ENCODE assay signal across 9 mouse cellular contexts in genomic region chr1:59340814-59341588, GRCm38 (mm10).
A peak's percentile ranks its signal among the peaks of the same experiment; 100 is the strongest.
DNase-seq lines count a peak whose midpoint lies in the region; ATAC-seq lines count a peak whose summit lies in the region.
"Had no signal": no experiment of that assay in that cellular context is flagged by ENCODE, and none has a peak within 500 bp of the region (broad histone marks: within the 10 kb centered on the region; RNA-seq: fewer than 3 reads in every experiment).

No protein-coding gene starts in this region.

- H3K27me3 ChIP-seq in embryonic facial prominence, embryonic 15.5 days, result no peaks in the 10 kb centered on the region
- no peaks in the 10 kb centered on the region for H3K27me3 ChIP-seq in limb, embryonic 10.5 days (ENCODE audit: low read depth, poor library complexity, severe bottlenecking)
- H3K27me3 ChIP-seq in stomach, embryonic 16.5 days (ENCODE audit: control insufficient read depth, insufficient read depth, low read length), result no peaks in the 10 kb centered on the region

- peaks cover 9% of the 10 kb centered on the region for H3K4me1 ChIP-seq in embryonic facial prominence, embryonic 15.5 days
- peaks cover 32% of the 10 kb centered on the region for H3K4me1 ChIP-seq in limb, embryonic 10.5 days
- H3K4me1 ChIP-seq in stomach, embryonic 16.5 days (ENCODE audit: control insufficient read depth, insufficient read depth, low read length), result no peaks in the 10 kb centered on the region; the same call in 1 of the 2 replicates

- H3K36me3 ChIP-seq in embryonic facial prominence, embryonic 15.5 days, result no peaks in the 10 kb centered on the region
- peaks cover 3% of the 10 kb centered on the region; the same call in 1 of the 2 replicates for H3K36me3 ChIP-seq in limb, embryonic 10.5 days
- no peaks in the 10 kb centered on the region for H3K36me3 ChIP-seq in stomach, embryonic 16.5 days (ENCODE audit: control insufficient read depth, insufficient read depth, low read length)

- no peaks in the 10 kb centered on the region for H3K9me3 ChIP-seq in embryonic facial prominence, embryonic 15.5 days (replicated peaks)
- 0 out of 2 replicates have a peak, but pooled peaks cover 3% of the 10 kb centered on the region for H3K9me3 ChIP-seq in limb, embryonic 10.5 days (replicated peaks)
- no peaks in the 10 kb centered on the region for H3K9me3 ChIP-seq in stomach, embryonic 16.5 days (replicated peaks; ENCODE audit: control insufficient read depth, low read length)

- H3K4me2 ChIP-seq in embryonic facial prominence, embryonic 15.5 days (replicated peaks), result peak overlapping the region; percentile 22
- peak overlapping the region; percentile 36; the same call in 1 of the 2 replicates for H3K4me2 ChIP-seq in stomach, embryonic 16.5 days (ENCODE audit: low read depth, low read length)

- no peak overlapping the region for H3K9ac ChIP-seq in embryonic facial prominence, embryonic 15.5 days
- H3K9ac ChIP-seq in stomach, embryonic 16.5 days (ENCODE audit: low read length), result no peak overlapping the region; the same call in 1 of the 2 replicates

- peak; percentile 67; the same call in 1 of the 2 replicates for ATAC-seq in embryonic facial prominence, embryonic 15.5 days (ENCODE audit: insufficient number of reproducible peaks, low FRiP score, low TSS enrichment, low read depth)
- ATAC-seq in stomach, embryonic 16.5 days (ENCODE audit: insufficient read depth, low FRiP score), result peak; percentile 56; the same call in 1 of the 2 replicates
- ATAC-seq in monocyte, adult 5-6 weeks (replicated peaks; ENCODE audit: insufficient number of reproducible peaks, low FRiP score, low TSS enrichment, poor library complexity, severe bottlenecking), result no peak

- 0 out of 2 replicates have a peak overlapping the region, but pooled peaks have one; percentile 8 for H3K4me3 ChIP-seq in embryonic facial prominence, embryonic 15.5 days (replicated peaks)
- peak overlapping the region; percentile 13 for H3K4me3 ChIP-seq in limb, embryonic 10.5 days
- no peak overlapping the region for H3K4me3 ChIP-seq in stomach, embryonic 16.5 days (replicated peaks; ENCODE audit: low read length)
- H3K4me3 ChIP-seq: erythroblast, embryonic 14.5 days had no signal

- 0 out of 2 replicates have a peak overlapping the region, but pooled peaks have one; percentile 39 for H3K27ac ChIP-seq in embryonic facial prominence, embryonic 15.5 days (replicated peaks)
- peak overlapping the region; percentile 71 for H3K27ac ChIP-seq in limb, embryonic 10.5 days
- H3K27ac ChIP-seq in stomach, embryonic 16.5 days (ENCODE audit: low read length), result no peak overlapping the region

- peak; percentile 39 to 47 for DNase-seq in cerebellum, adult 18-20 months
- no peak for DNase-seq in cerebellum, adult 11-12 months
- peak; percentile 92 for DNase-seq in Muller cell, postnatal 12 days (ENCODE audit: inconsistent ontology term)
- DNase-seq in limb, embryonic 10.5 days (ENCODE audit: low spot score), result no peak
- no peak for DNase-seq in thymus, postnatal 36 days

- 8% methylated on average over 16 of the region's 16 CpGs for WGBS in embryonic facial prominence, embryonic 15.5 days
- 3% methylated on average over 16 of the region's 16 CpGs for WGBS in limb, embryonic 10.5 days
- 11% methylated on average over 16 of the region's 16 CpGs for WGBS in stomach, embryonic 16.5 days

Comparison
In these comparisons a context has a peak if more than half of its experiments do, and no peak if none do; other contexts are left out.
1. DNase-seq: peak in cerebellum, adult 18-20 months (2 of 2) and Muller cell, postnatal 12 days (single experiment); none in cerebellum, adult 11-12 months (single experiment), limb, embryonic 10.5 days (single experiment) and thymus, postnatal 36 days (0 of 2).